Mouse (Mus musculus) urinary bladder, postnatal 10 days (tissue): ENCODE results near the gene Sept7.
"Not testable (repeated sequence)": the region's sequence is repeated elsewhere in the genome, so short reads cannot be mapped to it uniquely, and the experiment has no call there.

Source experiments
- DNase-seq: peaks from one replicate; pipeline ENCODE4 v3.0.0; 2022; ENCODE audit warnings: low spot score

The Sept7 gene

DNA sequence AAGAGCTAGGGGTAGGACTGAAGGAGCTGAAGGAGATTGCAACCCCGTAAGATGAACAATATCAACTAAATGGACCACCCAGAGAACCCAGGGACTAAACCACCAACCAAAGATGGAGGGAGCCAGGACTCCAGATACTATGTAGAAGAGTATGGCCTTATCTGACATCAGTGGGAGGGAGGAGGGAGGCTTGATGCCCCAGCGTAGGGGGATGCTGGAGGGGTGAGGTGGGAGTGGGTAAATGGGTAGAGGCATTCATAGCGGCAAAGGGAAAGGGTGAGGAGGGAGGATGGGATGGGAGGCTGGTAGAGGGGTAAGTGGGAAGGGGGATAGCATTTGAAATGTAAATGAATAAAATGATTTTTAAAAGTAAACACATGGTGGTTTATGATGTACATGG is 8.2 kb downstream of the Sept7 start:
- no peak for DNase-seq

DNA sequence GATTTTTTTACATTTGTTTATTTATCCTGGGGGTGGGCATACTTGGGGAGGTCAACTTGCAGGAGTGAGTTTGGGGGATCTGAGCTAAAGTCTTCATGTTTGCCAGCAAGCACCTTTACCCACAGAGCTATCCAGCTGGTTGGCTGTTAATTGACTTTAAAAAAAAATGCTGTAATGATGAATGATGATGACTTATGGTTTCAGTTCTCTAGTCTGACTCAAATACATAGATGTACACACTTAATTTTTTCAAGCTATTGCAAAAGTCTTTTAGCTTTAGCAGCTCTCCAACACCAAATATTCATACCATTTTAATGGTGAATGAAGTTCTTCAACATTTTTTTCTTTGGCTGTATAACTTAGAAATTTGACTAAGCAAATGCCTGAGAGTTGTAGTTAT is 8.7 kb downstream of the Sept7 start:
- DNase-seq = no peak

DNA sequence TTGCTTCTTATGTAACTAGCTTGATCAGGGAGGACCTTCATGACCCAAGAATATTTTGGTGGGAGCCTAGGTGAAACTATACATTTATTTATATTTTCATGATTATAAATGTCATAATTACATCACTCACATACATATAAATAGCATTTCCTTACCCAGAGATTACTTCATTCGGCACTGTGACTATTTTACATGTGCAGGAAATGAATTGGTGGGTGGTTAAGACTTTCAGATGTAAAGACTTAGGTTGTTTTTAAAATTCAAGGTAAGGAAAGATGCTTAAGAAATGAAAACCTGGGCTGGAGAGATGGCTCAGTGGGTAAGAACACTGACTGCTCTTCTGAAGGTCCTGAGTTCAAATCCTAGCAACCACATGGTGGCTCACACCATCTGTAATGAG is 9.8 kb downstream of the Sept7 start:
- no peak for DNase-seq

DNA sequence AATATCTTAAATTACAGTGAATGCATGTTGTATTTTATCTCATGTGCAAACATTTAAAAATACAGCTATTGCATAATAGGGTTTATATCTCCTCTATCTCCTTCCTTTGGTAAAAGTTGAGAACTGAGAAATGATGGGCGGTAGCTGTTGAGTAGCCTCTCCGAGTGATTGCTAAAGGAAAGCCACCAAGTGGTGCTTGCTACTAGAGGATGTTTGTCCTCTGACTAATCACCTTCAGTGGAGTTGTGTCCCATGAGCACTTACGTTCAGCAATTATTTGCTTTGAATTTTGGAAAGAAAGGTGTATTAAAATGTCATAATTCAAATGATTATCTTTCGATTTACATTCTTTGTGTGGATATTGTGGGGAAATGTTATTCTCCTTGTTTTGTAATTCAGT is 13.6 kb downstream of the Sept7 start:
- no peak for DNase-seq

DNA sequence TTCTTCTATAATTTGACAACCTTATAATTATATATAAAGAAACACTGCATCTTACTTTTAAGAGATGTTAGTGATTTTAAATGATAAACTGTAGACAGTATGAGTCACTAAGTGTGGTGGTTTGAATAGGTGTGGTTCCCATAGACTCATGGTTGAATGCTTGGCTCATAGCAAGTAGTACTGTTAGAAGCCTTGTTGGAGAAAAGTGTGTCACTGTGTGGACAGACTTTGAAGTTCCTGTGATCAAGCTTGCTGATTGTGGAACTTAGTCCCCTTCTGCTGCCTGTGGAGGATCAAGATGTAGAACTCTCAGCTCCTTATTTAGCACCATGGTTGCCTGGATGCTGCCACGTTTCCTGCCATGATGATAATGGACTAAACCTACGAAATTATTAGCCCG is 14.9 kb downstream of the Sept7 start:
- no peak for DNase-seq

DNA sequence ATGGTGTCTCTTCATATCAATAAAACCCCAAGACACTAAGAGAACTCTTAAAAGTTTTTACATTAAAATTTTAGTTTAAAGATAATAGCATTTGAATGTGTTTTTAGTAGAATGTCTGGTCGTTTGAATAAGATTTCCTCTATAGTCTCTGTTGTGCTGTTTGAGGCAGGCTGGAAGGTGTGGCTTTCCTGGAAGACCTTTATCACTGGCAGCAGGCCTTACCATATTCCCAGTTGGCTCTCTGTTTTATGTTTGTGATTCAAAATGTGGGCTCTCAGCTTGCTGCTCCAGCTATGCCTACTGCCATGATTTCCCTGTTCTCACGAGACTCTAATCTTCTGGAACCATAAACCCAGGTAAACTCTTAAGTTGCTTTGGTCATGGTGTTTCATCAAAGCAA is 15.3 kb downstream of the Sept7 start:
- DNase-seq = no peak

DNA sequence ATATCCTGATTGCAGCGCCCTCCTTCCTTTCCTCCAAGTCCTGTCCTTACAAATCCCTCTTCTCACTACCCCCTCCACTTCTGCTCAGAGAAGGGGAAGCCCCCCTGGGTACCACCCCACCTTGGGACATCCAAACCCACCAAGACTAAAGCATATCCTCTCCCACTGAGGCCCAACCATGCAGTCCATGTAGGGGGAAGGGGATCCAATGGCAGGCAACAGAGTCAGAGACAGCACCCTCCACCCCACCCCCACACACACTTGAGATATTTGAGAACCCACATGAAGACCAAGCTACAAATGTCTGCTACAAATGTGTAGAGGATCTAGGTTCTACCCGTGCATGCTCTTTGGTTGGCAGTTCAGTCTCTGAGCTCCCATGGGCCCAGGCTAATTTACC is 19.7 kb downstream of the Sept7 start:
- DNase-seq = no peak

DNA sequence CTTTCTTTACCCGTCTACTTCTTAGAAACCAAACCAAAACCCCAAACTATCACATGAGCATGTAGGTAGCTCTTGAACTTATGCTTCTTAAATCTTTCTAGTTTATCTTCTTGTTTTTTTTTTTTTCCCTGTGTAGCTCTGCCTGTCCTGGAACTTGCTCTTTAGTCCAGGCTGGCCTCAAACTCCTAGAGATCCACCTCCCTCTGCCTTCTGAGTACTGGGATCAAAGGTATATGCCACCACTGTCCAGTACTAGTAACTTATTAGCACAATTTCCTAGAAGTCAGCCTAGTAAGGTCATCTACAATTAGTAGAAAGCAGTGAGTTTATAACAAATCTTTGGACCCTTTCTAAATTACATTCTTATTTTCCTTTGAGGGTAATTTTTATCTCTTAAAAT is 37.6 kb downstream of the Sept7 start:
- DNase-seq = no peak

DNA sequence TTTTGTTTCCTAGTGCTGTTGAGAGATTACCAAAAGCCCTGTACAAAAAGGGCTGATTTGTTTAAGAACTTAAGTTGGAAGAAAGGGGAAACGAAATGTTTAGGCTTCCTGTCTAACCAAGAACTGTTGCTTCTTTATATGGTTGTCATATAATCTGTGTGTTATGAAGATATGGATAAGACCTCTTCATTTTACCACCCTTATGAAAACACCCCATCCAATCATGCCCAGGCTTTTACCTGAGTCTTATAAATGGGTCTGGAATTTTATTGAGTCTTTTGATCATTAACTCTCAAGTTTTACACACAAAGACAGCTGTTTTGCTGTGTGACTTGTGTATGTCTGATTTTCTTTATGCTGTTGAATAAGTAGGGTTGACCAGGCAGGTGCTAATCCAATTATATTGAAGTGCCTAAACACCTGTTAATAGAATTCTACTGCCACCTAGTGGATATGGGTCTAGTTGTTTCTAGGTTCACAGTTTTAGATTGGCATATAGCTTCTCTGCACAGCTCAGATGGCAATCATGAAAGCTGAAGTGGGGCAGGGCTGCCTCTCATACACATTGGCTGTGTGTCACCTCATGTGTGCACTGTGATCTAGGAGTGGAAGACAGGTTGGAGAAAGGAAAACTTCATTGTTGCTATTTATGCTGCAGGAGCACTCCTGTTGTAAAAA is 57.4 kb downstream of the Sept7 start:
- DNase-seq = no peak

DNA sequence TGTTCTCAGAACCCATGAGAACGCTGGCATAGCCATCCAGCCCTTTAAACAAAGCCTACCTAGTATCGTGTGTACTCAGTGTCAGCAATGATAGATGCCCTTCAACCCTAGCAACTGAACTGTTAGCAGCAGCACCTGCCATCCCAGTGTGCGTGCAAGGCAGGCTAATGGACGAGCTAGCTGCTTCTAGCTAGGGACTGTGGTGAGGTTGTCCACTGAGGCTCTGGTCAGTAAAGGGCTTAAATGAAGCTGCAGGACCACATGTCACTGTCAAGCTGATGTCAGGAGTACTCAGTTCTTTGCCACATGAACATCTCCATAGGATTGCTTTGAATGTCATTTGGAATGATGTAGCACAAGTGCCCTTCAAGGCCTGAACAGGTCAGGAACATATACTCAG is 62.1 kb downstream of the Sept7 start:
- DNase-seq = no peak

DNA sequence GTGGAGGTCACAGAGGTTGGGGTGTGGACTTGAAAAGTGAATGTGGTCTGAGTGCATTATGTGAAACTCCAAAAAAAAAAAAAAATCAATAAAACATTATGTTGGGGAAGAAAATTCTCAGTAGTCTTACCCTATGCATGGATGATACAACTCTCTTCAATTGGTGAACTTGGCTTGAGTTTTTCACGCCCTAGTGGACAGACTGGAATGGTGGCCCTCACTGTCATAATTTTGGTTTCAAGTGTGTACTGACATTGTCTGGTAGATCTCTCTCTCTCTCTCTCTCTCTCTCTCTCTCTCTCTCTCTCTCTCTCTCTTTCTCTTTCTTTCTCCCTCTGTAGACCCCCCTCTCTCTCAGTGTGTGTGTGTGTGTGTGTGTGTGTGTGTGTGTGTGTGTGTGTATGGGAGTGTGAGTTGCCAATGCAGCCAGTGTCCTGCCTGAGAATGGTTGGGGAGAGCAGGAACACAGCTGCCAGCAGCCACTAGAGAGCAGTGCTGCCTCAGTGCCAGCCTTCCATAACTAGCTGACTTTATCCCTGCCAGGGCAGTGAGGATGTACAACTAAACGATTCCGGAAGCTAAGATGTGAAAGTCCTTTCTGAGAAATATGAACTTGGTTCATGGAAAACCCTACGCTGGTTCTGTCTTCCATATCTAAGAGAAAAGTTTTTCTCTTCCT is 65.7 kb downstream of the Sept7 start:
- DNase-seq = no peak

DNA sequence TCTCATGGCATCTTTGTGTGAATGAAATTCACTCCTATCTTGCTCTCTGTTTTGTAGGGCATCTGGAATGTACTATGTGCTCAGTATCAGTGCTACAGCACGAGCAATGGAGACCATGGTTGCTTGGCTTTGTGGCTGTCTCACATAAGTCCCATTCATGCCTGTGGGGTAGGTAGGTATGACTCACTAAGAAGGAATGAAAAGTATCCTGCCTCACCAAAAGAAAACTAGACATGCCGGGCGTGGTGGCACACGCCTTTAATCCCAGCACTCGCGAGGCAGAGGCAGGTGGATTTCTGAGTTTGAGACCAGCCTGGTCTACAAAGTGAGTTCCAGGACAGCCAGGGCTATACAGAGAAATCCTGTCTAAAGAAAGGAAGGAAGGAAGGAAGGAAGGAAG is 67.4 kb downstream of the Sept7 start:
- DNase-seq = not testable (repeated sequence)

DNA sequence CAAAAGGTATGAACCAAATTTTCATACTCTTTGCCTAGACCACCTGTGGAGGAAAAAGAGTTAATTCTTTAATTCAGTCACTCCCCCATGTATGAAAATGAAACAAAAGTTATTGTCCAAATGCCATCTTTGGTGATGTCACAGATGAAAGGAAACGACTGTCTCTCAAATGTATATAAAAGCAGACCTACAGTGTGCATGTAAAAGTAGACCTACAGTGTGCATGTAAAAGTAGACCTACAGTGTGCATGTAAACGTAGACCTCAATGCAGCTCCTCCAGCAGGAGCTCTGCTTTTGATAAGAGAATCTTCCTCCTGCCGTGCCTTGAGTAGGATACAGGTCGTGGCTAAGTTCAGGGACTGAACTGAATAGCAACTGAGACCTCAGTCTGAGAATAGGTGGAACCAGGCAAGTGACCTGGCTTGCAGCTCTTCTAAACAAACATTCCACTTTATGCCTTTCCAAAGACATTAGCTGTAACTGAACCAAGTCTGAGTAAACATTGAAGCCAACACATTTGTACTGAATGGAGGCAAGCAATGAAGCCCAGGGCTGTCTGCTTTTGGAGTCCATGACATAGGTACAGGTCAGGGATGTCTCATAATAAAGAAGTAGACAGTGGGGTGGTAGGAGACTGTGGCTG is 75.6 kb downstream of the Sept7 start:
- DNase-seq = no peak

DNA sequence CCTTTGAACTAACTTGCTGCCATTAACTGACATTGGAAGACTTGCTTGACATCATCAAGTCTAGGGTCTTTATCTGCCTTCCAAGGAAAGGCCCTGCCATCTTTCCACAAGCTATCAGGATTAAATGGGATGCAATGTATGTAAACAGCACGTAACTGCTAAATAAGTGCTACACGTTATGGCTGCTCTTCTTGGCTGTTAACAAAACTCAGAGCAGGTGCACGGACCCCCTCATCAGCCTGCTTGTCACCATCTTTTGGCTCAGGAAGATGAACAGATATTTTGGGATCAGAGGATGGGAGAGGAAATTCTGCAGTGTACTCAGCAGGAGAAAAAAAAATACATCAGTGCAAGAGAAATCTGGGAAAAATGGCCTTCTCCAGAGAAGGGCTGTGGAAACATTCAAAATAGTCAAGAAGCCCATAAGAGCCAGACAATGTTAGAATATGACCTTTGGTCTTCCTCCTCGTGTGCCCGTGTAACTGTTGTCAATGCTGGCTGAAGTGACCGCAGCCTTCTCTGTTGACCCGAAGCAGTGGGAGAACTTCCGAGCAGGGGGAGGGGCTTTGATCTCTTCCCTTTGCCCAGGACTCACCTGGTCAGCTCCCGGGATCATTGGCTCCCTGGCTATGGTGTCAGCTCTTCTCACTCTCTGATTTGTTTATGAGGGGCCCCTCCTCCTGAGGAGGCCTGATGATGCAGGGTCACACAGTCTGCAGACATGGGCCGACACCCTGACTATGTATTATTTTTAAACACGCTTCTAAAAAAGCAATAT is 76.9 kb downstream of the Sept7 start:
- no peak for DNase-seq

DNA sequence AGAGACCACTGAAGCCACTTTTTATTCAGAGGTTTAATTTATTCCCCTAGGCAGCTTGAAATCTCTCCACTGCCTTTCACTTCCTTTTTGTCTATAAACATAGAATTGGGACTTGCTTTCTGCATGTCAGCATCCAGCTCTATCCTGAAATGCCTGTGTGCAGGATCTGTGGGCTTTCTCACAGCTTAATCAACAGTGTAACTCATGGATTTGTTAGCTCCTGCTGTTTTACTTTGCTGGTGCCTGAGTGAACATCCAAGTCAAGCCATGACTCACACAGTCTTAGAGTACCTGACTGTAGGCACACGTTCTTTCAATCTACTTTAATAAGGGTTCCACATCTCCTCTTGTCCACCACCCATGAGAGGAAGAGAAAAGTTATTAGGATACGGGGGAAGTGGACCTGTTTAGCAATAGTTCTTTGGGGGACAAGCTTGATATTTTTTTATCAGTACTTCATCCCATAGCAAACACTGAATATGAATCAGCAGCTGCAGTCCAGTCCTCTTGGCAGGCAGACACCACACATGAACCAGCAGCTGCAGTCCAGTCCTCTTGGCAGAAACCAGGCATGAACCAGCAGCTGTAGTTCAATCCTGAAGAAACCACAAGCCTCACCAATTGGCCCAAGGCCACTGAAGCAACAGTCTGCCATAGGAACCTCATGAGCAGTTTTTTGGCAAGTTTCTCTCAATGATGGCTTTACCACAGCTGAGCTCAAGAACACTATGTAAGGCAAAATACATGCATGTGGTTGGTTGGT is 85.4 kb downstream of the Sept7 start:
- DNase-seq = no peak

DNA sequence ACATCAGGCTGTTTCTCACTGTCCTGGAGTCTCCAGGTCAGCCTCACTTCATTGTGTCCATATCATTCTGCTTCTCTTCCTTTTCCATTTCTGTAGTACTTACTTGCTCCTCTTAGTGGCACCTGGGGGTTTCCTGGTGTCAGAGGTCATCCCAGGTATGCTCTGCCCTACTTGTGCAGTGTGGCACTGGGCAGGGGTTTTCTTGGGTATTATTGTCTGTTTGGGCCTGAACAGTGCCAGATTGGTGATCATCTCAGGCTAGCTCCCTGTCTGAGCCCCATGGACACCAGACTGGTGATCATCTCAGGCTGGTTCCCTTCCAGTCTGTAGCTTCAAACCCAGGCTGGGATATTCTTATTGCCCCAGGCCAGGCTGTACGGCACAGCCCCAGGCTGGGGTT is 88.2 kb downstream of the Sept7 start:
- no peak for DNase-seq

DNA sequence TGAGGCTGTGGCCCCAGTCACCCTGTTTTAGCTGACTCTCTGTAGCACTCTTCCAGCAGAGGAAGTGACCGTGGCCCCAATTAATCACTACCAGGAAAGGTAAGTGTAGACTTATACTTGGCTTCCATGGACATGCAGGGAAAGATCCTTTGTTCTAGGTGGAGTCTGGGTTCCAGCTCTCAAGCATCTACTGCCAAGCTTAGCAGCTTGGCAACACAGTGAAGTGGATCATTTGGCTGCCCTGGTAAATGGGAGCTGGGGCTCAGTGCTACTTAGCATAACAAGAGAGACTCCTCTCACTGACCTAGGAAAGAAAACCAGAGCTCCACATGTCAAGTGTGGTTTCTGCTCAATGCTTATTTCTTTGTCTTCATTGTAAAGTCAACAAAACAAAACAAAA is 101.5 kb downstream of the Sept7 start:
- no peak for DNase-seq

DNA sequence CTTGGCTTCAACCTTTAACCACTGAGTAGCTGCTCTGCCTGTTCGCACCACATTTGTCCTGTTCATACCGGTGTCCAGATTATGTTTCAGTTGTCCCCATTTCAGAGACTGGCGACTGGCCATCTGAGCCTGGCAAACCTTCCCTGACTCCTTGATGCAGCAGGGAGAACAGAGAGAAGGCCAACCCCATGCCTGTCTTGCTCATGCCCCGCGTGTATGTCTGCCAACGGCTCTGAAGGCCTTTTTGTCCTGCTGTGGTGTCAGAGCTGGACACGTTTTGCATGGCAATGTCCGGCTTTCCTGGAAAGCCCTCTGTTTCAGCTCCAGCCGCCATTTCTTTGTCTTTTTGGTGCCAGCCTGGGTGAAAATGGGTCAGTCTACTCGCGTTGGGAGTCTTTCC is 103.6 kb downstream of the Sept7 start:
- DNase-seq = no peak

DNA sequence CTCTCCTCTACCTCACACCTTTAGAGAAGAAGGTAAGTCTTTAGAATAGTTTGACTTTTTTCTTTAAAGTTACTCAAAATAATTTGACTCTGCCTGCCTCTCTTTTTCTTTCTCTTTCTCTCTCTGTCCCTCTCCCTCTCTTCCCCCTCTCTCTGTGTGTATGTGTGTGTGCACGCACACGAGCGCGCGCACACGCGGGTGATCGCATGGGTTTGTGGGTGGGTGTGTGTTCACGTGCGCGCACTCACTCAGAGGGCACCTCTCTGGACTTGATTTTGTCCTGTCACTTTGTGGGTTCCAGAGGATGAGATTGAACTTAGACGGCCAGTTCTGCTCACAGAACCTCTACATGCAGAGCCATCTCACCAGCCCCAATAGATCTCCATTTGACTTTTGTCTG is 105.3 kb downstream of the Sept7 start:
- DNase-seq = no peak

DNA sequence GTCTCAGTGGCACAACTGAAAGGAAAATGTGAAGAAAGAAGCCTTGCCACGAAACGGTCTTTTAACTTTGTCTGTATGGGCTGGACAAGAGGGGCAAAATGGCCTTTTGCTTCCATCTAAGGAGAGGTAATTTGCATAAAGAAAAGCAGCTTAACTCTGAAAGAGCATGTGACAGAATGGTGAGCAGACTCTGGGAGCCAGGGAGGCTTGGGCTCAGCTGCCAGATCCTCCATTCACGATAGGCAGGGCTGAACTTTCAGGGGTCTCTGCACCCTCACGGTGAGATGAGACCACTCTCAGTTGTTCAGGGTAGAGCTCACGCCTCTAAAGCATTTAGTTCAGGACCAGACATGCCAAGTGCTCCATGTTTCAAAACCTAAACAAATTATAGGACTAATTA is 105.8 kb downstream of the Sept7 start:
- no peak for DNase-seq
